In genomic region chr4:109156481-109157261, GRCm38 (mm10) we compare ENCODE assay signal across 8 mouse cellular contexts. TPM values are rescaled to one million over a fixed set of nuclear protein-coding genes. Genes with fewer than 3 reads are reported as not detected.
DNase-seq lines count a peak whose midpoint lies in the region; ATAC-seq and TF ChIP-seq lines count a peak whose summit lies in the region.

No protein-coding gene starts in this region.

- TF ChIP-seq POLR2A in kidney, adult 2 months (IDR thresholded peaks at IDR 0.05; ENCODE audit: low read depth, low read length): no peak

- no peaks in the 10 kb centered on the region for H3K27me3 ChIP-seq in kidney, adult 2 months (replicated peaks; ENCODE audit: control insufficient read depth, insufficient read depth, low read length)
- H3K27me3 ChIP-seq in liver, embryonic 11.5 days (replicated peaks; ENCODE audit: control insufficient read depth, insufficient read depth, low read length): no peaks in the 10 kb centered on the region

- ATAC-seq in liver, embryonic 11.5 days (replicated peaks; ENCODE audit: low FRiP score): no peak
- no peak for ATAC-seq in erythroblast, adult 5-6 weeks (replicated peaks; ENCODE audit: low FRiP score, poor library complexity, severe bottlenecking)

- H3K9ac ChIP-seq in liver, embryonic 11.5 days (ENCODE audit: low read depth, low read length): no peak overlapping the region

- H3K27ac ChIP-seq in kidney, adult 2 months (ENCODE audit: insufficient read depth, low read depth, low read length): peak overlapping the region; percentile 57
- no peak overlapping the region for H3K27ac ChIP-seq in liver, embryonic 11.5 days (ENCODE audit: low read depth, low read length)

- DNase-seq in adrenal gland, postnatal 36 days: peak; percentile 16 to 29
- no peak for DNase-seq in adrenal gland, adult 18-20 months (ENCODE audit: low spot score in 2 of 2)
- peak; percentile 57 to 72 for DNase-seq in cerebellum, postnatal 10 days
- DNase-seq in heart, adult 18-20 months: peak; percentile 57 to 69
- peak; percentile 40 for DNase-seq in kidney, adult 2 months
- DNase-seq in liver, embryonic 11.5 days (ENCODE audit: low spot score): no peak
- peak; percentile 27 for DNase-seq in ovary, postnatal 14 days (ENCODE audit: low spot score)

- H3K9me3 ChIP-seq in liver, embryonic 11.5 days (ENCODE audit: control insufficient read depth, low read length): no peaks in the 10 kb centered on the region

- no peaks in the 10 kb centered on the region for H3K36me3 ChIP-seq in kidney, adult 2 months (ENCODE audit: control insufficient read depth, insufficient read depth, low read length)
- no peaks in the 10 kb centered on the region for H3K36me3 ChIP-seq in liver, embryonic 11.5 days (ENCODE audit: control insufficient read depth, insufficient read depth, low read length)

- H3K4me2 ChIP-seq in liver, embryonic 11.5 days: peak overlapping the region; percentile 19; the same call in 1 of the 2 replicates

- H3K4me3 ChIP-seq in kidney, adult 2 months (ENCODE audit: insufficient read depth, low read depth, low read length): peak overlapping the region; percentile 19
- no peak overlapping the region for H3K4me3 ChIP-seq in liver, embryonic 11.5 days (ENCODE audit: low read depth, low read length)

- peaks cover 18% of the 10 kb centered on the region; the same call in 1 of the 2 replicates for H3K4me1 ChIP-seq in kidney, adult 2 months (ENCODE audit: control insufficient read depth, insufficient read depth, low read length)
- H3K4me1 ChIP-seq in liver, embryonic 11.5 days (replicated peaks; ENCODE audit: control insufficient read depth, insufficient read depth, low read length): no peaks in the 10 kb centered on the region

- 29% methylated on average over 24 of the region's 24 CpGs for WGBS in kidney, adult 2 months
- 48% methylated on average over 24 of the region's 24 CpGs for WGBS in liver, embryonic 11.5 days

- no peak for TF ChIP-seq CTCF in kidney, adult 2 months (conservative IDR thresholded peaks at IDR 0.05; ENCODE audit: insufficient read depth, insufficient read length, low read depth, low read length)

RNA-seq across cellular contexts. Expression of gene Osbpl9, which starts 45.4 kb away (rescaled TPM):
- 100 to 1,000 TPM; 121 to 164 TPM for total RNA-seq in adrenal gland, postnatal 36 days (2021)
- 100 to 1,000 TPM; 105 to 119 TPM for total RNA-seq in adrenal gland, adult 18-20 months (2021)
- total RNA-seq in heart, adult 18-20 months (2021): 100 to 1,000 TPM in 1 of 2 experiments, 10 to 100 TPM in 1; 97.4 to 100 TPM
- polyA plus RNA-seq in kidney, adult 2 months (2012; rRNA removed): 182 and 201 TPM in 2 replicates
- 40.6 and 45.7 TPM in 2 replicates for polyA plus RNA-seq in liver, embryonic 11.5 days (2014; fragmentation: Nextera tagmentation; extraction: Ambion mirVana)
- total RNA-seq in erythroblast, adult 5-6 weeks (2015; ENCODE audit: low replicate concordance): 54.8 and 76.5 TPM in 2 replicates
- total RNA-seq in erythroblast, adult 5-6 weeks (2017; ENCODE audit: low replicate concordance): 33.3 and 46.8 TPM in 2 replicates

Comparison
In these comparisons a context has a peak if more than half of its experiments do, and no peak if none do; other contexts are left out.
1. DNase-seq: peak in adrenal gland, postnatal 36 days (2 of 2), cerebellum, postnatal 10 days (2 of 2), heart, adult 18-20 months (2 of 2), kidney, adult 2 months (single experiment) and ovary, postnatal 14 days (single experiment); none in adrenal gland, adult 18-20 months (0 of 2) and liver, embryonic 11.5 days (single experiment).